ENCODE assay signal across 22 mouse cellular contexts in genomic region chr1:83209981-83210380, GRCm38 (mm10). TPM values are rescaled to one million over a fixed set of nuclear protein-coding genes. Genes with fewer than 3 reads are reported as not detected.
A peak's percentile ranks its signal among the peaks of the same experiment; 100 is the strongest.
DNase-seq lines count a peak whose midpoint lies in the region; ATAC-seq lines count a peak whose summit lies in the region.
"Had no signal": no experiment of that assay in that cellular context is flagged by ENCODE, and none has a peak within 500 bp of the region (broad histone marks: within the 10 kb centered on the region; RNA-seq: fewer than 3 reads in every experiment).

No protein-coding gene starts in this region.

- H3K36me3 ChIP-seq in embryonic facial prominence, embryonic 10.5 days (replicated peaks), result no peaks in the 10 kb centered on the region
- H3K36me3 ChIP-seq: hindbrain, embryonic 12.5 days; hindbrain, embryonic 15.5 days had no signal

- no peak overlapping the region for H3K27ac ChIP-seq in embryonic facial prominence, embryonic 10.5 days (replicated peaks)
- H3K27ac ChIP-seq: gastrocnemius, adult 2 months; hindbrain, embryonic 12.5 days; hindbrain, embryonic 15.5 days had no signal

- DNase-seq in cerebellum, adult 11-12 months, result peak; percentile 34
- DNase-seq in cerebellum, adult 11 months, result no peak
- peak; percentile 42 for DNase-seq in cerebellum, adult 9-10 months
- DNase-seq in cerebellum, postnatal 25 days, result peak; percentile 31 to 52
- no peak for DNase-seq in embryonic facial prominence, embryonic 10.5 days (ENCODE audit: low spot score)
- no peak for DNase-seq in left cerebral cortex, adult 9 months (ENCODE audit: low spot score in 2 of 2)
- DNase-seq: adrenal gland, postnatal 10 days; adrenal gland, postnatal 36 days; embryo, embryonic 11 days; forebrain, postnatal 0 days; gastrocnemius, adult 2 months; gastrocnemius, postnatal 14 days; heart, adult 11 months; kidney, adult 2 months had no signal

- ATAC-seq in cerebellum, adult (ENCODE audit: insufficient number of reproducible peaks, low FRiP score, low TSS enrichment), result no peak
- ATAC-seq: forebrain, embryonic 14.5 days; forebrain, postnatal 0 days; intestine, postnatal 0 days had no signal

- no peaks in the 10 kb centered on the region for H3K4me1 ChIP-seq in embryonic facial prominence, embryonic 10.5 days
- H3K4me1 ChIP-seq: hindbrain, embryonic 12.5 days; hindbrain, embryonic 15.5 days had no signal

- no peaks in the 10 kb centered on the region for H3K9me3 ChIP-seq in embryonic facial prominence, embryonic 10.5 days
- H3K9me3 ChIP-seq: hindbrain, embryonic 12.5 days; hindbrain, embryonic 15.5 days had no signal

- no peaks in the 10 kb centered on the region for H3K27me3 ChIP-seq in embryonic facial prominence, embryonic 10.5 days (replicated peaks; ENCODE audit: low read depth, poor library complexity, severe bottlenecking)
- H3K27me3 ChIP-seq: hindbrain, embryonic 12.5 days; hindbrain, embryonic 15.5 days had no signal

- 84% methylated on average over 1 of the region's 1 CpGs for WGBS in embryonic facial prominence, embryonic 10.5 days

- no peak overlapping the region for H3K4me3 ChIP-seq in embryonic facial prominence, embryonic 10.5 days
- H3K4me3 ChIP-seq: gastrocnemius, adult 2 months; hindbrain, embryonic 12.5 days; hindbrain, embryonic 15.5 days had no signal

RNA-seq across cellular contexts. Expression of gene Daw1, which starts 50.4 kb away (rescaled TPM):
- polyA plus RNA-seq in embryonic facial prominence, embryonic 10.5 days (2016; fragmentation: Nextera tagmentation; extraction: Ambion mirVana), result 0.18 TPM in 1 of 2 replicates, not detected in the other
- polyA plus RNA-seq: embryonic facial prominence, embryonic 11.5 days; heart, embryonic 11.5 days; heart, postnatal 0 days; intestine, postnatal 0 days had no signal

Comparison
In these comparisons a context has a peak if more than half of its experiments do, and no peak if none do; other contexts are left out.
1. DNase-seq: peak in cerebellum, adult 11-12 months (single experiment), cerebellum, adult 9-10 months (single experiment) and cerebellum, postnatal 25 days (2 of 2); none in cerebellum, adult 11 months (single experiment), embryonic facial prominence, embryonic 10.5 days (single experiment) and left cerebral cortex, adult 9 months (0 of 2).